Mouse (Mus musculus) heart, postnatal 0 days (tissue): ENCODE measurements around the gene Psmd1. TPM values are rescaled to one million over a fixed set of nuclear protein-coding genes. Genes with fewer than 3 reads are reported as not detected.

Experiments
- ATAC-seq: fragments of 200-750 bp; cut with Nextera tagmentation; 2 replicates; pipeline ENCODE4 v1.8.0; 2017; ENCODE audit warnings: low read depth, moderate number of reproducible peaks, moderate library complexity; ENCODE audit not compliant: insufficient read depth
- DNase-seq: peaks from one replicate; pipeline ENCODE4 v3.0.0-alpha.2; 2016; ENCODE audit warnings: low spot score
- H3K27ac ChIP-seq: fragments of 300-500 bp; sonication (generic); 2 replicates; pipeline ENCODE4 v1.5.1; 2014; ENCODE audit warnings: low read depth, mild to moderate bottlenecking
- H3K27me3 ChIP-seq: fragments of 300-500 bp; sonication (generic); 2 replicates; pipeline ENCODE4 v1.6.1; 2014; ENCODE audit warnings: low read length, mixed read lengths; ENCODE audit not compliant: control insufficient read depth, insufficient read depth
- H3K36me3 ChIP-seq: fragments of 300-500 bp; sonication (generic); replicated peaks from 2 replicates; pipeline ENCODE4 v1.6.1; 2014; ENCODE audit warnings: low read length, mixed read lengths; ENCODE audit not compliant: control insufficient read depth, insufficient read depth
- H3K4me1 ChIP-seq: fragments of 300-500 bp; sonication (generic); 2 replicates; pipeline ENCODE4 v1.6.1; 2014; ENCODE audit warnings: antibody characterized with exemption; ENCODE audit not compliant: control insufficient read depth, insufficient read depth
- H3K4me2 ChIP-seq: fragments of 300-500 bp; sonication (generic); 2 replicates; pipeline ENCODE4 v1.6.1; 2014; ENCODE audit warnings: low read depth, mild to moderate bottlenecking, low read length, moderate library complexity
- H3K4me3 ChIP-seq: fragments of 300-500 bp; sonication (generic); 2 replicates; pipeline ENCODE4 v1.5.1; 2014; ENCODE audit warnings: low read depth, low read length
- H3K9ac ChIP-seq: fragments of 300-500 bp; sonication (generic); replicated peaks from 2 replicates; pipeline ENCODE4 v1.6.1; 2014; ENCODE audit warnings: low read depth, low read length, mixed read lengths
- H3K9me3 ChIP-seq: fragments of 300-500 bp; sonication (generic); replicated peaks from 2 replicates; pipeline ENCODE4 v1.6.1; 2016; ENCODE audit warnings: low read length; ENCODE audit not compliant: control insufficient read depth
- CTCF ChIP-seq: IDR thresholded peaks from 2 replicates; pipeline ENCODE4 v1.5.1; 2016; ENCODE audit warnings: antibody characterized with exemption, control low read depth, low read depth
- EP300 ChIP-seq: IDR thresholded peaks from 2 replicates; pipeline ENCODE4 v1.6.1; 2016; ENCODE audit warnings: antibody characterized with exemption, low read depth
- WGBS: fragments of 180-500 bp; shearing (Covaris S2); extraction: QIAGEN DNeasy Blood & Tissue Kit; methylation state at CpG from one replicate; pipeline ENCODE4 v1.1.7; 2014; 5-methylcytosine and 5-hydroxymethylcytosine counted together
- polyA plus RNA-seq: library from polyadenylated mRNA; unstranded; fragments of >200 nt; fragmentation: Nextera tagmentation; extraction: Ambion mirVana; gene quantifications from 2 replicates; pipeline ENCODE4 v1.2.1, GENCODE M21; 2015
- total RNA-seq: library from RNA; depleted of rRNA; stranded (reverse); fragments of >200 nt; gene quantifications from 2 replicates; pipeline ENCODE4 v1.2.3, GENCODE M21; 2014; ENCODE audit warnings: low replicate concordance

The Psmd1 gene
- total and polyA plus RNA-seq, 2 experiments from 2014 or later, result 101 to 116 TPM

- no peaks in the 10 kb centered on the region for H3K4me1 ChIP-seq
- TF ChIP-seq CTCF (no peak), EP300 (no peak)
- DNase-seq (no peak), ATAC-seq (no peak)
- no peak overlapping the region for H3K27ac ChIP-seq
- 91% methylated on average over 6 of the region's 6 CpGs for WGBS
- peaks cover 78% of the 10 kb centered on the region for H3K36me3 ChIP-seq
- H3K9me3 ChIP-seq, result no peaks in the 10 kb centered on the region
- no peaks in the 10 kb centered on the region for H3K27me3 ChIP-seq
- H3K4me3 ChIP-seq, result no peak overlapping the region
- H3K4me2 ChIP-seq, result no peak overlapping the region
- H3K9ac ChIP-seq, result no peak overlapping the region
Measured at GRCm38 (mm10) chr1:86135315-86135714, 71.1 kb downstream of the Psmd1 start.

GRCm38 (mm10) chr1:86141081-86141480, 76.9 kb downstream of the Psmd1 start:
- H3K36me3 ChIP-seq, result peaks cover 42% of the 10 kb centered on the region
- no peak overlapping the region for H3K4me3 ChIP-seq
- H3K4me1 ChIP-seq, result no peaks in the 10 kb centered on the region
- no peak overlapping the region for H3K27ac ChIP-seq
- H3K9me3 ChIP-seq, result no peaks in the 10 kb centered on the region
- H3K9ac ChIP-seq, result no peak overlapping the region
- no peak for TF ChIP-seq CTCF
- H3K27me3 ChIP-seq, result no peaks in the 10 kb centered on the region
- WGBS, result 71% methylated on average over 3 of the region's 3 CpGs
- no peak overlapping the region for H3K4me2 ChIP-seq
- DNase-seq (no peak), ATAC-seq (no peak)

GRCm38 (mm10) chr1:86143165-86143564, 79.0 kb downstream of the Psmd1 start:
- TF ChIP-seq EP300 (no peak), CTCF (no peak)
- H3K27me3 ChIP-seq, result no peaks in the 10 kb centered on the region
- H3K9ac ChIP-seq, result no peak overlapping the region
- no peaks in the 10 kb centered on the region for H3K9me3 ChIP-seq
- H3K4me2 ChIP-seq, result no peak overlapping the region
- peaks cover 25% of the 10 kb centered on the region for H3K36me3 ChIP-seq
- H3K4me1 ChIP-seq, result no peaks in the 10 kb centered on the region
- WGBS, result 59% methylated on average over 4 of the region's 4 CpGs
- no peak overlapping the region for H3K27ac ChIP-seq
- DNase-seq (peak; percentile 64), ATAC-seq (peak; percentile 65)
- H3K4me3 ChIP-seq, result no peak overlapping the region

- Histone ChIP-seq H3K27ac (0 out of 2 replicates have a peak overlapping the region, but pooled peaks have one; percentile 41), H3K27me3 (no peaks in the 10 kb centered on the region), H3K4me3 (no peak overlapping the region), H3K4me2 (no peak overlapping the region), H3K9ac (no peak overlapping the region), H3K4me1 (no peaks in the 10 kb centered on the region), H3K36me3 (peaks cover 15% of the 10 kb centered on the region; the same call in 1 of the 2 replicates), H3K9me3 (no peaks in the 10 kb centered on the region)
- no peak for TF ChIP-seq EP300
- TF ChIP-seq CTCF, result no peak
- DNase-seq (no peak), ATAC-seq (no peak)
- 67% methylated on average over 21 of the region's 21 CpGs for WGBS
Measured at GRCm38 (mm10) chr1:86144001-86144944, 80.1 kb downstream of the Psmd1 start.

GRCm38 (mm10) chr1:86146293-86146692, 82.1 kb downstream of the Psmd1 start:
- 81% methylated on average over 5 of the region's 5 CpGs for WGBS
- Histone ChIP-seq H3K27ac (no peak overlapping the region), H3K9me3 (no peaks in the 10 kb centered on the region), H3K4me1 (no peaks in the 10 kb centered on the region), H3K27me3 (no peaks in the 10 kb centered on the region), H3K9ac (no peak overlapping the region), H3K4me2 (no peak overlapping the region), H3K4me3 (no peak overlapping the region), H3K36me3 (0 out of 2 replicates have a peak, but pooled peaks cover 3% of the 10 kb centered on the region)
- ATAC-seq (no peak), DNase-seq (no peak)
- TF ChIP-seq EP300 (no peak), CTCF (no peak)
